Mouse (Mus musculus) MEL (cell line): ENCODE data around the gene Saa3. TPM values are rescaled to one million over a fixed set of nuclear protein-coding genes. Genes with fewer than 3 reads are reported as not detected.

Source experiments
- DNase-seq: peaks from one replicate; pipeline ENCODE4 v3.0.0; 2011; ENCODE audit warnings: low read depth, low spot score
- H3K27ac ChIP-seq: 2 replicates; pipeline ENCODE4 v1.5.1; 2012; ENCODE audit warnings: low read depth, mild to moderate bottlenecking, control low read depth, low read length, moderate library complexity; ENCODE audit not compliant: control insufficient read depth
- H3K27me3 ChIP-seq, 2 experiments: fragments of 150-350 bp in 1 of 2; sonication (generic) in 1 of 2; 2 replicates each; pipeline ENCODE4 v1.6.1; 2012; ENCODE audit warnings: low read length in 2 of 2, mild to moderate bottlenecking in 2 of 2, improper control_type of control experiment in 1 of 2, moderate library complexity in 1 of 2; ENCODE audit not compliant: insufficient read depth in 2 of 2, control insufficient read depth in 1 of 2
- H3K36me3 ChIP-seq, 2 experiments: 2 replicates each; pipeline ENCODE4 v1.6.1; 2012 to 2014; ENCODE audit warnings: low read length in 2 of 2, improper control_type of control experiment in 1 of 2, inconsistent platforms in 1 of 2, mild to moderate bottlenecking in 1 of 2; ENCODE audit not compliant: insufficient read depth in 2 of 2, control insufficient read depth in 1 of 2
- H3K4me1 ChIP-seq, 2 experiments: fragments of 150-350 bp in 1 of 2; sonication (generic) in 1 of 2; 2 replicates each; pipeline ENCODE4 v1.6.1; 2012; ENCODE audit warnings: low read length in 2 of 2, improper control_type of control experiment in 1 of 2, mild to moderate bottlenecking in 1 of 2; ENCODE audit not compliant: insufficient read depth in 2 of 2, control insufficient read depth in 1 of 2
- H3K4me3 ChIP-seq, 2 experiments: fragments of 150-350 bp in 1 of 2; sonication (generic) in 1 of 2; 2 replicates each; pipeline ENCODE4 v1.5.1; 2012; ENCODE audit warnings: low read depth in 2 of 2, low read length in 2 of 2, mild to moderate bottlenecking in 2 of 2, moderate library complexity in 2 of 2, control low read depth in 1 of 2, improper control_type of control experiment in 1 of 2; ENCODE audit not compliant: control insufficient read depth in 1 of 2, insufficient read depth in 1 of 2
- H3K79me2 ChIP-seq: 2 replicates; pipeline ENCODE4 v1.6.1; 2012; ENCODE audit warnings: mild to moderate bottlenecking, low read length, moderate library complexity; ENCODE audit not compliant: control insufficient read depth, poor library complexity, insufficient read depth
- H3K9ac ChIP-seq: 2 replicates; pipeline ENCODE4 v1.6.1; 2012; ENCODE audit warnings: low read depth, mild to moderate bottlenecking, control low read depth, low read length, moderate library complexity; ENCODE audit not compliant: control insufficient read depth, poor library complexity, severe bottlenecking
- H3K9me3 ChIP-seq: fragments of 150-350 bp; sonication (generic); replicated peaks from 2 replicates; pipeline ENCODE4 v1.6.1; 2012; ENCODE audit warnings: mild to moderate bottlenecking, low read length, improper control_type of control experiment, moderate library complexity; ENCODE audit not compliant: insufficient read depth
- CHD1 ChIP-seq: IDR thresholded peaks from 2 replicates; pipeline ENCODE4 v1.6.1; 2012; ENCODE audit warnings: low read depth, mild to moderate bottlenecking, inconsistent platforms, low read length, improper control_type of control experiment
- CHD2 ChIP-seq: IDR thresholded peaks from 2 replicates; pipeline ENCODE4 v1.6.1; 2011; ENCODE audit warnings: low read length, improper control_type of control experiment
- CTCF ChIP-seq, 3 experiments: IDR thresholded peaks in 2 of 3; conservative IDR thresholded peaks in 1 of 3; 2 replicates each; pipeline ENCODE4 v1.5.1; 2011 to 2012; ENCODE audit warnings: low read length in 3 of 3, low read depth in 2 of 3, mild to moderate bottlenecking in 2 of 3, improper control_type of control experiment in 1 of 3, inconsistent platforms in 1 of 3, mixed read lengths in 1 of 3, moderate library complexity in 1 of 3; ENCODE audit not compliant: control insufficient read depth in 1 of 3, insufficient read depth in 1 of 3, poor library complexity in 1 of 3, severe bottlenecking in 1 of 3
- E2F4 ChIP-seq: IDR thresholded peaks from 2 replicates; pipeline ENCODE4 v1.6.1; 2011; ENCODE audit warnings: low read depth, low read length, improper control_type of control experiment, borderline replicate concordance
- ELF1 ChIP-seq: IDR thresholded peaks from 2 replicates; pipeline ENCODE4 v1.6.1; 2014; ENCODE audit warnings: low read depth, mild to moderate bottlenecking, inconsistent platforms, low read length, improper control_type of control experiment, moderate library complexity
- EP300 ChIP-seq, 2 experiments: IDR thresholded peaks; 2 replicates each; pipeline ENCODE4 v1.6.1; 2011; ENCODE audit warnings: improper control_type of control experiment in 2 of 2, low read length in 2 of 2, low read depth in 1 of 2, mild to moderate bottlenecking in 1 of 2
- ETS1 ChIP-seq: IDR thresholded peaks from 2 replicates; pipeline ENCODE4 v1.6.1; 2012; ENCODE audit warnings: low read depth, mild to moderate bottlenecking, inconsistent platforms, low read length, improper control_type of control experiment, moderate library complexity
- GABPA ChIP-seq: IDR thresholded peaks from 2 replicates; pipeline ENCODE4 v1.6.1; 2012; ENCODE audit warnings: low read depth, mild to moderate bottlenecking, inconsistent platforms, low read length, improper control_type of control experiment, moderate library complexity
- GATA1 ChIP-seq: IDR thresholded peaks from 2 replicates; pipeline ENCODE4 v1.6.1; 2011; ENCODE audit warnings: low read depth, low read length, improper control_type of control experiment
- HCFC1 ChIP-seq: IDR thresholded peaks from 2 replicates; pipeline ENCODE4 v1.6.1; 2012; ENCODE audit warnings: low read depth, mild to moderate bottlenecking, inconsistent platforms, low read length, improper control_type of control experiment, moderate library complexity
- JUND ChIP-seq: IDR thresholded peaks from 2 replicates; pipeline ENCODE4 v1.6.1; 2011; ENCODE audit warnings: low read depth, mild to moderate bottlenecking, improper control_type of control experiment, low read length
- KAT2A ChIP-seq: conservative IDR thresholded peaks from 2 replicates; pipeline ENCODE4 v1.6.1; 2012; ENCODE audit warnings: low read depth, low read length, improper control_type of control experiment, inconsistent platforms
- MAFK ChIP-seq: IDR thresholded peaks from 2 replicates; pipeline ENCODE4 v1.6.1; 2011; ENCODE audit warnings: low read depth, mild to moderate bottlenecking, low read length, improper control_type of control experiment, borderline replicate concordance
- MAZ ChIP-seq: IDR thresholded peaks from 2 replicates; pipeline ENCODE4 v1.6.1; 2012; ENCODE audit warnings: low read depth, mild to moderate bottlenecking, inconsistent platforms, low read length, improper control_type of control experiment
- MEF2A ChIP-seq: IDR thresholded peaks from 2 replicates; pipeline ENCODE4 v1.6.1; 2014; ENCODE audit warnings: low read depth, mild to moderate bottlenecking, inconsistent platforms, low read length, improper control_type of control experiment; ENCODE audit not compliant: poor library complexity, insufficient replicate concordance, severe bottlenecking; ENCODE audit errors: extremely low read depth
- MXI1 ChIP-seq: IDR thresholded peaks from 2 replicates; pipeline ENCODE4 v1.6.1; 2011; ENCODE audit warnings: mild to moderate bottlenecking, low read depth, low read length, improper control_type of control experiment
- MYB ChIP-seq: IDR thresholded peaks from 2 replicates; pipeline ENCODE4 v1.6.1; 2011; ENCODE audit warnings: mild to moderate bottlenecking, low read depth, low read length, improper control_type of control experiment
- MYC ChIP-seq: IDR thresholded peaks from 2 replicates; pipeline ENCODE4 v1.6.1; 2011; ENCODE audit warnings: low read depth, mild to moderate bottlenecking, low read length, improper control_type of control experiment, moderate library complexity
- NELFE ChIP-seq: IDR thresholded peaks from 2 replicates; pipeline ENCODE4 v1.6.1; 2011; ENCODE audit warnings: low read depth, low read length, improper control_type of control experiment
- POLR2A ChIP-seq, 2 experiments: IDR thresholded peaks; 2 replicates each; pipeline ENCODE4 v1.6.1; 2011 to 2012; ENCODE audit warnings: low read length in 2 of 2, mild to moderate bottlenecking in 2 of 2, control low read depth in 1 of 2, improper control_type of control experiment in 1 of 2, low read depth in 1 of 2, moderate library complexity in 1 of 2; ENCODE audit not compliant: control insufficient read depth in 1 of 2, insufficient read depth in 1 of 2, poor library complexity in 1 of 2
- RAD21 ChIP-seq: IDR thresholded peaks from 2 replicates; pipeline ENCODE4 v1.6.1; 2011; ENCODE audit warnings: mild to moderate bottlenecking, low read depth, low read length, improper control_type of control experiment
- RCOR1 ChIP-seq: IDR thresholded peaks from 2 replicates; pipeline ENCODE4 v1.6.1; 2012; ENCODE audit warnings: low read depth, mild to moderate bottlenecking, inconsistent platforms, low read length, improper control_type of control experiment
- SIN3A ChIP-seq: IDR thresholded peaks from 2 replicates; pipeline ENCODE4 v1.6.1; 2012; ENCODE audit warnings: low read length, improper control_type of control experiment, inconsistent platforms
- SMC3 ChIP-seq: IDR thresholded peaks from 2 replicates; pipeline ENCODE4 v1.6.1; 2011; ENCODE audit warnings: low read depth, low read length, improper control_type of control experiment
- TAL1 ChIP-seq: IDR thresholded peaks from 2 replicates; pipeline ENCODE4 v1.6.1; 2012; ENCODE audit warnings: mild to moderate bottlenecking, inconsistent platforms, low read length, moderate library complexity, mixed read lengths
- TBP ChIP-seq: IDR thresholded peaks from 2 replicates; pipeline ENCODE4 v1.8.0; 2011; ENCODE audit warnings: low read depth, low read length, improper control_type of control experiment
- TCF12 ChIP-seq: IDR thresholded peaks from 2 replicates; pipeline ENCODE4 v1.6.1; 2014; ENCODE audit warnings: low read depth, mild to moderate bottlenecking, inconsistent platforms, low read length, improper control_type of control experiment, moderate library complexity
- USF2 ChIP-seq, 2 experiments: IDR thresholded peaks; 2 replicates each; pipeline ENCODE4 v1.6.1; 2011 to 2012; ENCODE audit warnings: improper control_type of control experiment in 2 of 2, low read length in 2 of 2, borderline replicate concordance in 1 of 2, inconsistent platforms in 1 of 2, low read depth in 1 of 2, mild to moderate bottlenecking in 1 of 2; ENCODE audit not compliant: insufficient read depth in 1 of 2
- ZMIZ1 ChIP-seq: IDR thresholded peaks from 2 replicates; pipeline ENCODE4 v1.6.1; 2012; ENCODE audit warnings: low read depth, mild to moderate bottlenecking, inconsistent platforms, low read length, improper control_type of control experiment, moderate library complexity
- ZNF384 ChIP-seq: IDR thresholded peaks from 2 replicates; pipeline ENCODE4 v1.6.1; 2012; ENCODE audit warnings: low read depth, mild to moderate bottlenecking, inconsistent platforms, low read length, improper control_type of control experiment
- polyA plus RNA-seq, 2 experiments: library from polyadenylated mRNA; stranded (reverse) in 1 of 2; unstranded in 1 of 2; fragments of >175 nt in 1 of 2; fragments of >200 nt in 1 of 2; gene quantifications; 2 replicates each; pipeline versions ENCODE4 v1.2.1 to v1.2.4; 2012; ENCODE audit warnings: low replicate concordance in 2 of 2, low read depth in 1 of 2; ENCODE audit not compliant: insufficient read length in 2 of 2, insufficient read depth in 1 of 2, missing spikeins in 1 of 2
- total RNA-seq: library from RNA; depleted of rRNA; stranded (reverse); fragments of 300-350 nt; gene quantifications from 2 replicates; pipeline ENCODE4 v1.2.3, GENCODE M21; 2012

Saa3 gene
- total and polyA plus RNA-seq, 3 experiments, result 1.3 to 1.7 TPM; not detected in 1

- H3K4me1 ChIP-seq, result peaks cover 13 to 21% of the 10 kb centered on the region in 2 experiments
- TF ChIP-seq GABPA, result no peak
- TF ChIP-seq RCOR1, result no peak
- TF ChIP-seq USF2 (IDR thresholded peaks at IDR 0.05; ENCODE audit: borderline replicate concordance in 1 of 2, insufficient read depth in 1 of 2, low read depth in 1 of 2, low read length in 2 of 2), result no peak
- TF ChIP-seq MAFK, result no peak
- no peak for TF ChIP-seq TBP
- TF ChIP-seq ZMIZ1, result no peak
- TF ChIP-seq EP300 (IDR thresholded peaks at IDR 0.05; ENCODE audit: low read depth in 1 of 2, low read length in 2 of 2), result no peak
- no peak for TF ChIP-seq ELF1
- no peak for TF ChIP-seq MYB
- no peak for TF ChIP-seq NELFE
- no peak for TF ChIP-seq ZNF384
- no peak for TF ChIP-seq JUND
- TF ChIP-seq SMC3, result no peak
- TF ChIP-seq POLR2A (IDR thresholded peaks at IDR 0.05; ENCODE audit: control insufficient read depth in 1 of 2, insufficient read depth in 1 of 2, low read depth in 1 of 2, low read length in 2 of 2, poor library complexity in 1 of 2), result no peak
- no peak for TF ChIP-seq MYC
- no peak for TF ChIP-seq HCFC1
- no peak for TF ChIP-seq CHD2
- no peak overlapping the region for H3K4me3 ChIP-seq
- H3K9me3 ChIP-seq, result no peaks in the 10 kb centered on the region
- H3K27me3 ChIP-seq, result no peaks in the 10 kb centered on the region
- H3K79me2 ChIP-seq, result no peaks in the 10 kb centered on the region
- no peak overlapping the region; the same call in 1 of the 2 replicates for H3K27ac ChIP-seq
- peaks cover 0 to 12% of the 10 kb centered on the region in 2 experiments; a peak in 2 of 4 replicates for H3K36me3 ChIP-seq
- H3K9ac ChIP-seq, result no peak overlapping the region
- no peak for DNase-seq
Measured at GRCm38 (mm10) chr7:46676808-46677360, 38.6 kb downstream of the Saa3 start.

- DNase-seq, result peak; percentile 63
- peak overlapping the region; percentile 1; the same call in 1 of the 2 replicates for H3K9ac ChIP-seq
- peak overlapping the region; percentile 69 for H3K27ac ChIP-seq
- H3K79me2 ChIP-seq, result no peaks in the 10 kb centered on the region
- H3K4me3 ChIP-seq, result peak overlapping the region in 1 of 2 experiments; percentile 37; a peak in 2 of 4 replicates
- H3K36me3 ChIP-seq, result peaks cover 0 to 14% of the 10 kb centered on the region in 2 experiments; a peak in 2 of 4 replicates
- peaks cover 13 to 29% of the 10 kb centered on the region in 2 experiments for H3K4me1 ChIP-seq
- no peaks in the 10 kb centered on the region for H3K9me3 ChIP-seq
- H3K27me3 ChIP-seq, result no peaks in the 10 kb centered on the region
- no peak for TF ChIP-seq CTCF (IDR thresholded peaks at IDR 0.05 in 2 of 3, conservative IDR thresholded peaks at IDR 0.05 in 1 of 3; ENCODE audit: control insufficient read depth in 1 of 3, insufficient read depth in 1 of 3, low read depth in 2 of 3, low read length in 3 of 3, poor library complexity in 1 of 3, severe bottlenecking in 1 of 3)
- TF ChIP-seq RCOR1, result no peak; the same call in 1 of the 2 replicates
- no peak for TF ChIP-seq NELFE
- TF ChIP-seq E2F4, result no peak
- TF ChIP-seq MEF2A, result no peak
- TF ChIP-seq GATA1, result peak; percentile 50
- 0 out of 4 replicates have a peak, but pooled peaks of 1 of the 2 experiments have one; percentile 34 for TF ChIP-seq POLR2A (IDR thresholded peaks at IDR 0.05; ENCODE audit: control insufficient read depth in 1 of 2, insufficient read depth in 1 of 2, low read depth in 1 of 2, low read length in 2 of 2, poor library complexity in 1 of 2)
- peak; percentile 41 for TF ChIP-seq SIN3A
- no peak for TF ChIP-seq RAD21
- no peak for TF ChIP-seq CHD1
- peak; percentile 39; the same call in 1 of the 2 replicates for TF ChIP-seq MXI1
- no peak for TF ChIP-seq ZNF384
- TF ChIP-seq ETS1, result peak; percentile 66; the same call in 1 of the 2 replicates
- TF ChIP-seq KAT2A, result no peak
- TF ChIP-seq ELF1, result no peak
- no peak for TF ChIP-seq JUND
- peak; percentile 66 for TF ChIP-seq TCF12
- TF ChIP-seq MAZ, result no peak
- TF ChIP-seq MAFK, result no peak
- TF ChIP-seq HCFC1, result no peak
- no peak for TF ChIP-seq CHD2
- no peak for TF ChIP-seq SMC3
- no peak for TF ChIP-seq TAL1
Measured at GRCm38 (mm10) chr7:46675886-46676285, 39.6 kb downstream of the Saa3 start.
